Mouse (Mus musculus) stomach, embryonic 14.5 days (tissue): Measurements from ENCODE around the gene Olfr1282. TPM values are rescaled to one million over a fixed set of nuclear protein-coding genes. Genes with fewer than 3 reads are reported as not detected.

Experiments used
- polyA plus RNA-seq: library from polyadenylated mRNA; unstranded; fragments of >200 nt; fragmentation: Nextera tagmentation; extraction: Ambion mirVana; gene quantifications from 2 replicates; pipeline ENCODE4 v1.2.1, GENCODE M21; 2014

Olfr1282 gene
- polyA plus RNA-seq, 1 experiment from 2014 or later, result not detected

Other genes with a start within 250 kb of the Olfr1282 start
- gene Gm13941, start 230.1 kb downstream of the Olfr1282 start, polyA plus RNA-seq, result not detected in 2 replicates
- not detected in 2 replicates for gene Gm15130, start 183.1 kb downstream of the Olfr1282 start, polyA plus RNA-seq
- gene 4930430A15Rik, start 106.5 kb downstream of the Olfr1282 start, polyA plus RNA-seq, result not detected in 2 replicates
- not detected in 2 replicates for gene Olfr1275, start 100.8 kb downstream of the Olfr1282 start, polyA plus RNA-seq
- not detected in 2 replicates for gene Olfr1276, start 81.6 kb downstream of the Olfr1282 start, polyA plus RNA-seq
- gene Olfr1277, start 62.0 kb downstream of the Olfr1282 start, polyA plus RNA-seq, result not detected in 2 replicates
- gene Olfr1278, start 45.9 kb downstream of the Olfr1282 start, polyA plus RNA-seq, result not detected in 2 replicates
- gene Olfr1279, start 35.4 kb downstream of the Olfr1282 start, polyA plus RNA-seq, result not detected in 2 replicates
- gene Olfr1280, start 22.1 kb downstream of the Olfr1282 start, polyA plus RNA-seq, result not detected in 2 replicates
- not detected in 2 replicates for gene Olfr1281, start 9.6 kb downstream of the Olfr1282 start, polyA plus RNA-seq
- gene Olfr1283, start 30.7 kb upstream of the Olfr1282 start, polyA plus RNA-seq, result not detected in 2 replicates
- not detected in 2 replicates for gene Olfr1284, start 39.4 kb upstream of the Olfr1282 start, polyA plus RNA-seq
- gene Olfr1286, start 87.0 kb upstream of the Olfr1282 start, polyA plus RNA-seq, result not detected in 2 replicates
- not detected in 2 replicates for gene Olfr1287, start 113.1 kb upstream of the Olfr1282 start, polyA plus RNA-seq
- not detected in 2 replicates for gene Olfr1288, start 138.0 kb upstream of the Olfr1282 start, polyA plus RNA-seq
- not detected in 2 replicates for gene Olfr1289, start 144.7 kb upstream of the Olfr1282 start, polyA plus RNA-seq
- gene Olfr1290, start 157.8 kb upstream of the Olfr1282 start, polyA plus RNA-seq, result not detected in 2 replicates
- gene Olfr1291-ps1, start 161.1 kb upstream of the Olfr1282 start, polyA plus RNA-seq, result not detected in 2 replicates
- gene Olfr1293-ps, start 189.1 kb upstream of the Olfr1282 start, polyA plus RNA-seq, result not detected in 2 replicates
- gene Olfr1294, start 204.2 kb upstream of the Olfr1282 start, polyA plus RNA-seq, result not detected in 2 replicates
- not detected in 2 replicates for gene Olfr1295, start 233.6 kb upstream of the Olfr1282 start, polyA plus RNA-seq